Mouse (Mus musculus): ENCODE results near the gene Exoc2. TPM values are rescaled to one million over a fixed set of nuclear protein-coding genes. Genes with fewer than 3 reads are reported as not detected.

The Exoc2 gene
- total RNA-seq, 1 experiment from 2014 or later: 60.9 TPM

DNA sequence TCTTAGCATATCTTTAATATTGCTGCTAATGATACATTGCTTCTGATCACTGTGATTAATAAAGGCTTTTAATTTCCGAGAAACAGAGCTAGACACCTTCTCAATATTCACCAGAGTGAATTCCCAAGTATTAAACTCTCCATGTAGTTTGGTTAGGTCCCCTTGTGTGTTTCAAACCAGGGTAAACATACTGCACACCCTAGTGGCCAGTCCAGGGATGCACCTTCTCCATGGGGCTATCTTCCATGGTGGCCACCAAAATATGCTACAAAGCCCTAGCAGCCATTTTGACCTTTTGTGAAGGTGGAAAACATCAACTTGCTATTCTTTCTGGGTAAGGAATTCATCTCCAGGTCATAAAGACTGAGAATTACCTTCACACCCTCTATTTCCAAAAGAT, 7.8 kb upstream of the Exoc2 start:
- ATAC-seq (replicated peaks in 1 of 2; ENCODE audit: insufficient read depth in 1 of 2, low FRiP score in 2 of 2, low TSS enrichment in 1 of 2, low read depth in 1 of 2, poor library complexity in 2 of 2, severe bottlenecking in 2 of 2): peak; percentile 82 to 86

DNA sequence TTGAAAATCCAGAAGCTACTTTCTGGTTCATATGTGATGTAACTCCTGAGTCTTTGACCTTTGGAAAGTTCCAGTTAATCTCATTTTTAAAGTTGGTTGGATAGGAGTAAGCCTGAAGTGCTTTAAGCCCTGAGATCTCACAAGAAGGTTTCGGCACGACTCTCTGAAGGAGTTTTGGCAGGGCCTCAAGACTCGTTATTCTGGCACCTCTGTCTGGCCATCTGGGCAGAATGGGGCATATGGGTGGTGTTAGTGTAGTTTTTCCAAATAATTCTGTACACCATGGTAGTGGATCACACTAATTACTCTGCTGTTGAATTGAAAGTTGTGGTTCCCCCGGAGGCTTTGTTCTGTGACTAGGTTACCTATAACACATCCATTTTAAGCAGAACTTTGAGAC, 4.3 kb upstream of the Exoc2 start:
- no peak for ATAC-seq (replicated peaks in 1 of 2; ENCODE audit: insufficient read depth in 1 of 2, low FRiP score in 2 of 2, low TSS enrichment in 1 of 2, low read depth in 1 of 2, poor library complexity in 2 of 2, severe bottlenecking in 2 of 2)

DNA sequence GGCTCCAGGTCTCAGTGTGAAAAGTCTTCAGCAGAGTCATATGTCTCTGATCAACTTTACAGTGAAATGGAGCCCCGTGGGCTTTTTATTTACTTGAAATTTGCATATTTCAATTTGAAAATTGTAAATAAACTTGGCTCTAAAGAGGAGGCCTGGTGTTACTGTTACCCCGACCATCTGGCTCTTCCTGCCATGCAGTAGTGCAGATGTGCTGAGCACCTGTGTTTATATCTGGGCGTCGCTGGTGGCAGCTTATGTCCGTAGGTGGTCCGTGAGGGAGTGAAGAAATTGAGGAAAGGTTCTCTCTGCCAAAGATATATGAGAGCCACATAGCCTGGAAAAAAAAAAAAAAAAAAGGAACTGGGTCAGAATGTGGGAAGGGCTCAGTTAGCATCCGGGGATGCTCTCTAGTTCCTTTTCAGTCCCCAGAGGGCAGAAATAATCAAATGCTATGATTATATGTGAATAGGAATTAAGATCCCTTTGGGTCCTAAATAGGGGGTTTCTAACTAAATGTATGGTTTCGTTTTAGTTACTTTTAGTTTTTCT, 2.7 kb upstream of the Exoc2 start:
- ATAC-seq (replicated peaks in 1 of 2; ENCODE audit: insufficient read depth in 1 of 2, low FRiP score in 2 of 2, low TSS enrichment in 1 of 2, low read depth in 1 of 2, poor library complexity in 2 of 2, severe bottlenecking in 2 of 2): no peak

DNA sequence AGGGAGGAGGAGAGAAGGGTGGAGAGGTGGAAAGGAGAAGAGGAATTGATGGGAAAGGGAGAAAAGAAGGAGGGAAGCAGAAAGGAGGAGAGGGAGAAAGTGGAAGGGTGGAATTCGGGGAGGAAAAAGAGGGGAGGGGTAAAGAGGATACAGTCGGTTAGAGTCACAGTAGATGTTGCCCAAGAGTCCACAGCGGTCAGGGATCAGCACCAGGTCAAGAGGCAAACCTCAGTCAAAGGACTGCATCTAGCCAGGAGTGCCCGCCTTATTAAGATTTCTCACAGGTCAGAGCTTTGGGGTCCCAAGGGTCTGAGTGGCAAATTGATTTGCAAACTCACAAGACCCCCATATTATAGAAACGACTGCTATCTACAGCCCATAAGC, 346 bp upstream of the Exoc2 start:
- ATAC-seq (replicated peaks in 1 of 2; ENCODE audit: insufficient read depth in 1 of 2, low FRiP score in 2 of 2, low TSS enrichment in 1 of 2, low read depth in 1 of 2, poor library complexity in 2 of 2, severe bottlenecking in 2 of 2): no peak

DNA sequence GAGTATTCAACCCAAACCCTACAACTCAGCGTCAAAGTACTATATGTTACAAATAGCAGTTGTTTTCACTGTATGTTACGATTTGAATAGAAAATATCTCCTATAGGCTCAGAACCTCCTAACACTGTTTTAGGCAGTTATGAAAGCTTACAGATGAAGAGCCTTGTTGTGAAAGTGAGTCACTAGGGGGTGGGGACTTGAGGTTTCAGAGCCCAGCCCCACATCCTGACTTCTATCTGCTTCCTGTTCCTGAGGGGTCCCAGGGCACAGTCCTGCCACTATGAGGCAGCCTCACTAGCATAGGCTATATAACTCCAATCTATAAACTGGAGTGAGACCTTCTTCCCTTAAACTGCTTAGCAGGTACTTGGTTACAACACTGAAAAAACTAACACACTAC, 1.8 kb downstream of the Exoc2 start:
- peak; percentile 90 to 93 for ATAC-seq (replicated peaks in 1 of 2; ENCODE audit: insufficient read depth in 1 of 2, low FRiP score in 2 of 2, low TSS enrichment in 1 of 2, low read depth in 1 of 2, poor library complexity in 2 of 2, severe bottlenecking in 2 of 2)

DNA sequence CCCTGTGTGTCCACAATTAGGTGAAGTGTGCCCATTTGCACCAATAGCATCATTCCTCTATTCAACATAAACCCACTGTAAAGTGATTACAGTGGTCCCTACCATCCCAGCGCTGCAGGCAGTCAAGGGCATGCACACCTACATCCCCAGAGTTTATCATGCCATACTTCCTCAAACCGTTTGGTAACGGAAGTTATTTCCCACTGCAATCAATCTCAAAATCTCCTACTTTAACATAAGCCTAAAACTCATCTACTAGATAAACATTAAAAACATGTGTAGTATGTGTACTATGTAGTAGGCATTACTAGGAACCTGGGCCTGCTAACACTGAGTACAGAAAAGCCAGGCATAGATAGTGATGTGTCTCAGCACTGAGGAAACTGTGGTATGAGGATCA, 2.8 kb downstream of the Exoc2 start:
- ATAC-seq (replicated peaks in 1 of 2; ENCODE audit: insufficient read depth in 1 of 2, low FRiP score in 2 of 2, low TSS enrichment in 1 of 2, low read depth in 1 of 2, poor library complexity in 2 of 2, severe bottlenecking in 2 of 2): no peak

DNA sequence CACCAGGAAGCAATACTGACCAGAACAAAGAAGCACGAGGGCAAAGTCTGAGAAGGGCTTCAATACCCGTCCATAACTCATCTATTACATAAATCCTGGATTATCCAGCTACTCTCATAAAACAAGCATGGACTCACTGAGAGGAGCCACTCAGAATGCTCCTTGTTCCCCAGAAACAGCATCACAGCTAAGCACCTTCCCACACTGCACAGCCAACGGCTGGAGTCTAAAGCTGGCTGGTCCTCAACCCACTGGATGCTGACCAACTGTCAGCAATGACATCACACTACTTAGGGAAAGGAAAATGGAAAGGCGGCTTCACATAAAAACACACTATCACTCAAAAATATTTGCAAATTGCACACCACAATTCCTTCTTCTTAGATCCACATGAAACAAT, 5.6 kb downstream of the Exoc2 start:
- ATAC-seq (replicated peaks in 1 of 2; ENCODE audit: insufficient read depth in 1 of 2, low FRiP score in 2 of 2, low TSS enrichment in 1 of 2, low read depth in 1 of 2, poor library complexity in 2 of 2, severe bottlenecking in 2 of 2): no peak

DNA sequence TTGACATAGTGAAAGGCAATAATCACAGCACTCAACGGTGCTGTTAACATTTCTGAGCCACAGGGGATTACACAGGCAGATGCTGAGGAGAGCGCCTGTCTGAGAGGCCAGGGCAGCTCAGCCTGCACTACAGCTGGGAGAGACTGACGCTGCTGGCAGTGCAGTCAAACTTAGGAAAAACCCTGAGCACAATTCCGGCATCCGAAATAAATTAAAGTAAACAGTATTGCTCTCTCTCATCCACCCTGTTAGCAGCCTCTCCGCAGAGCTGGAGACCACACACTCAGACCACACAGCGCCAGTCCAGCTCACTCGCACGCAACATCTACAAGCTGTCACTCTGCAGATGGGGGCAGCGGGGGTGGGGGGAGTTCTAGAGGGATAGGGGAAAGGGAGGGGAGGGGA, 7.4 kb downstream of the Exoc2 start:
- ATAC-seq (replicated peaks in 1 of 2; ENCODE audit: insufficient read depth in 1 of 2, low FRiP score in 2 of 2, low TSS enrichment in 1 of 2, low read depth in 1 of 2, poor library complexity in 2 of 2, severe bottlenecking in 2 of 2): no peak

DNA sequence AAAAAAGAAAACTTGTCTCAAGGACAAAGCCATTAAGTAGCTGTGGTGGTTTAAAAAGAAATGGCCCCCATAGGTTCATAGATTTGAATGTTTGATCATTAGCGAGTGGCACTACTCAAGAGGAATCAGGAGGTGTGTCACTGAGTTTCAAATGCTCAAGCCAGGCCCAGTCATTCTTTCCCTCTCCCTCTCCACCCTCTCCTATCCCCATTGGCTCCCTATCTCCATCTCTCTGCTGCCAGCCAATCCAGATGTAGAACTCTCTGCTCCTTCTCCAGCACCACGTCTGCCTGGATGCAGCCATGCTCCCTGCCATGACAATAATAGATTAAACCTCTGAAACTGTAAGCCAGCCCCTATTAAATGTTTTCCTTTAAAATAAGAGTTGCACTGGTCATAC, 12.0 kb downstream of the Exoc2 start:
- no peak for ATAC-seq (replicated peaks in 1 of 2; ENCODE audit: insufficient read depth in 1 of 2, low FRiP score in 2 of 2, low TSS enrichment in 1 of 2, low read depth in 1 of 2, poor library complexity in 2 of 2, severe bottlenecking in 2 of 2)

DNA sequence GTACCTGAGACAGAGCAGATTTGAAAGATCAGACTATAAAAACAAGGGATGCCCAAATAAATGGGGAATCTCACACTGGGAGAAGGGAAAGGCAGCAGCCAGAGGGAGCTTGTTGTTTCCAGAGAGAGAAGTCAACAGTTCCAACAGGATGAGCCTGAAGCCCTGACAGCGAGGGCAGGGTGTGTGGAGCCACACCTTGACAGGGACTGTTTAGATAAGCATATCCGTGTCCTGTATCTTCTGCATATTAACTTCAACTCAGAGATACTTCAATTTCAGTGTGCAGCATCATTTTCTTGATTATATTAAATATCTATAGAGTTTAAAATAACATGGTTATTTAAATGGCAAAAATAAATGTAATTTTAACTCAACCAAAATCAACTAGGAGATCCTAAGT, 13.2 kb downstream of the Exoc2 start:
- no peak for ATAC-seq (replicated peaks in 1 of 2; ENCODE audit: insufficient read depth in 1 of 2, low FRiP score in 2 of 2, low TSS enrichment in 1 of 2, low read depth in 1 of 2, poor library complexity in 2 of 2, severe bottlenecking in 2 of 2)

DNA sequence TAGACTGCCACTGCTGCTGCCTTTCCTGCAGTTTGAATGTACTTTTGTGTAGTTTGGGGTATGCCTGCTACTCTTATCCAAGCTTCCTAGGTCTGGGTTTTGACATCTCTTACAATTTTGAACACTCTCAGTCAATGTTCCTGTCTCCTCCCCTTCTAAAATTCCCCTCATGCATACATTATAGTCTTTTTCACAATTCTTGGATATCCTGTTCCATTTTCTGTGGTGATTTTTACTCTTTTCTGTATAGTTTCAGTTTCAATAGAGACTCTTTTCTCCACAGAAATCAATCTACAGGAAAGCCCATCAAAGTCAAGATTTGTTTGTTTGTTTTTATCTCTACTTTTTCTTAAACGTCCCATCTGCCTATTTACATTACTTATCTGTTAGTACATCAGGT, 20.3 kb downstream of the Exoc2 start:
- no peak for ATAC-seq (replicated peaks in 1 of 2; ENCODE audit: insufficient read depth in 1 of 2, low FRiP score in 2 of 2, low TSS enrichment in 1 of 2, low read depth in 1 of 2, poor library complexity in 2 of 2, severe bottlenecking in 2 of 2)

DNA sequence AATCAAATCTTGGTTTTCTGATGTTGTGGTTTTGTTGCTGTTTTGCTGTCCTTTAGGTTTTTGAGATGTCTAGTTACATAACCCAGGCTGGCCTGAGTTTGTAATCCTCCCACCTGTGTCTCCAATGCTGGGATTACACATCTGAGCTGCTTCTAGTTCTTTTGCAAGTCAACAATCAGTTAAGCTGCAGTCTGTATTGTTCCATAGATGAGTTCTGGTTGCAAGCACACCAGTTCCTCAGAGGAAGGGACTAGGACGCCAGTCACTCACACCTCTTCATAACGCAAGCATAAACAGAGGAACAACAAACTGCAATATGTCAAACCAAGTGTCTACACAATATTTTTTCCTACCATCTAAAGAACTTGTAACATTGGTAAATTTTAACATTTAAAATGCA, 21.8 kb downstream of the Exoc2 start:
- no peak for ATAC-seq (replicated peaks in 1 of 2; ENCODE audit: insufficient read depth in 1 of 2, low FRiP score in 2 of 2, low TSS enrichment in 1 of 2, low read depth in 1 of 2, poor library complexity in 2 of 2, severe bottlenecking in 2 of 2)

DNA sequence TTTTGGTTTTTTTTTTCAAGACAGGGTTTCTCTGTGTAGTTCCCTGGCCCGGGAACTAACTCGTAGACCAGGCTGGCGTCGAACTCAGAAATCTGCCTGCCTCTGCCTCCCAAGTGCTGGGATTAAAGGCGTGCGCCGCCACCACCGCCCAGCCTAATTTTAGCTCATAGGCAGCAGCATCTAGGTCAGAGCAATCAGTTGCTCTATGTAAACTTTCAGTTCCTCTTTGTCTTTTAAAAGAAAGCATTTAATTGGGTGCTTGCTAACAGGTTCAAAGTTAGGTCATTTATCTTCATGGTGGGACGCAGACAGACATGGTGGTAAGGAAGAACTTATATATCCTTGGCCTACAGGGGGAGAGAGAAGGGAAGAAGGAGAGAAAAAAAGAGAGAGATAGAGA, 24.7 kb downstream of the Exoc2 start:
- no peak for ATAC-seq (replicated peaks in 1 of 2; ENCODE audit: insufficient read depth in 1 of 2, low FRiP score in 2 of 2, low TSS enrichment in 1 of 2, low read depth in 1 of 2, poor library complexity in 2 of 2, severe bottlenecking in 2 of 2)

DNA sequence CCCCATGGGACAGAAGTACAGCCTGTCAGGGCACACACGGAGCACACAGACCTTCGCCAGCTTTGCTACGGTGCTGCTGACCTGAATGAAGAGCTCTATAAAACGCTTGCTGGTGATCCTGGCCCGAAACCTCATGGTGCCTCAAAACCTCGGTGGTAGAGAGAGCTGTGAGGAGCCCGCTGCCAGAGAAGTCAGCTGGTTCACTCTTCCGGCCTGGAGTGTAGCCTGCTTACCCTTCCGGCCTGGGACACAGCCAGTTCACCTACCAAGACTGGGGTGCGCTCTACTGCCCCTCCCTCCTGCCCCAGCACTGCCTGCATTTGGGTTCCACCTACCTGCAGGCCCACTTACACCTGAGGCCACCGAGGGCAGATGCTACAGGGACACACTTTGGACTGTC, 26.4 kb downstream of the Exoc2 start, which contains the start of gene Hus1b:
Gene Hus1b (minus strand): TSS at position 220 of the 400 bp plus-strand sequence.
- no peak for ATAC-seq (replicated peaks in 1 of 2; ENCODE audit: insufficient read depth in 1 of 2, low FRiP score in 2 of 2, low TSS enrichment in 1 of 2, low read depth in 1 of 2, poor library complexity in 2 of 2, severe bottlenecking in 2 of 2)

DNA sequence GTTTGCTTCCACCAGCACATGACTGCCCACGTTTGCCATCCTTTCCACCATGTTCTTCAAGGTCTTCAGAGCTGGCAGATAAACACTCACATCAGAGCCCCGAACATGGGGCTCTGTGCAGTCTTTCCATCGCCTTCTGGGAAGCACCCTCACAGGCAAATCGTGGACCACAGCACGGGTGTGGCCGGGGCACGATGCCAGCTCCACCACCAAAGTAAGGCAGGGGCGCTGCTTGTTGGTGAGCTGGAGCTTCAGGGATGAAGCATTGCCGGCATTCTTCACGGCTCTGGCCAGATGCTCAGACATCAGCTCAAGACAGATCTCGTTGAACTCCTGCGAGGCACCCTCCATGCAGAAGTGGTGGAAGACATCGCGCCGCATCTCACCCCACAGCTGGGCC, 26.8 kb downstream of the Exoc2 start:
- ATAC-seq (replicated peaks in 1 of 2; ENCODE audit: insufficient read depth in 1 of 2, low FRiP score in 2 of 2, low TSS enrichment in 1 of 2, low read depth in 1 of 2, poor library complexity in 2 of 2, severe bottlenecking in 2 of 2): no peak

DNA sequence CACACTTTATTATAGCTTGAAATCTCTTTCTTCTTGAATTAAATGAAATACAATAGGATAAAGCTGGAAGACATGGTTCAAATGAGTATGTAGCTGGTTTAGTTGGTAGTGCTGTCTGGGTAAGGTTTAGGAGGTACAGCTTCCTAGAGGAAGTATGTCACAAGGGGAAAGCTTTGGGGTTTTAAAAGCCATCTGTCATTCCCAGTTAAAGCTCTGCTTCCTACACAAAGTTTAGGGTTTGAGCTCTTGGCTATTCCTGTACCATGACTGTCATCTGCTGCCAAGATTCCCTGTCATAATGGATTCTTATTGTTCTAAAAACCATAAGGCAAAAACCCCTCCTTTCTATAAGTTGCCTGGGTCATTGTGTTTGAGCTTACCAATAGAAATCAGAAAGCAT, 28.1 kb downstream of the Exoc2 start:
- no peak for ATAC-seq (replicated peaks in 1 of 2; ENCODE audit: insufficient read depth in 1 of 2, low FRiP score in 2 of 2, low TSS enrichment in 1 of 2, low read depth in 1 of 2, poor library complexity in 2 of 2, severe bottlenecking in 2 of 2)

DNA sequence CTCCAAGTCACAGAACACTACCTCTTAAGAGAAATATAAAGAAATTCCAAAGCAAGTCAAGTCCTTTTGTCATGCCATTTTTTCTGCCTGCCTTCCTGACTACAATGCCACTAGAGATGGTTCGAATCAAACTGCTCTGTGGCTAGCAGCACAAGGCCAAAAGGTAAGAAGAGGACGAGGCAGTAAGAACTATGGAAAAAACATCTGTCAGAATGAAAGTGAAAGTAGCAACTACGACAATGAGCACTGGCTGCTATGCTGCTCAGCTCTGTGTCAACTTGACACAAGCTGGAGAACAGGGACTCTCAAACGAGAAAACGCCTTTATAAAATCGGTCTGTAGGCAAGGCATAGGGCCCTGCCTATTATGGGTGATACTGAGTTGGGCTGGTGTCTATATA, 40.9 kb downstream of the Exoc2 start:
- ATAC-seq (replicated peaks in 1 of 2; ENCODE audit: insufficient read depth in 1 of 2, low FRiP score in 2 of 2, low TSS enrichment in 1 of 2, low read depth in 1 of 2, poor library complexity in 2 of 2, severe bottlenecking in 2 of 2): peak in 1 of 2 experiments; percentile 60; a peak in 2 of 4 replicates

DNA sequence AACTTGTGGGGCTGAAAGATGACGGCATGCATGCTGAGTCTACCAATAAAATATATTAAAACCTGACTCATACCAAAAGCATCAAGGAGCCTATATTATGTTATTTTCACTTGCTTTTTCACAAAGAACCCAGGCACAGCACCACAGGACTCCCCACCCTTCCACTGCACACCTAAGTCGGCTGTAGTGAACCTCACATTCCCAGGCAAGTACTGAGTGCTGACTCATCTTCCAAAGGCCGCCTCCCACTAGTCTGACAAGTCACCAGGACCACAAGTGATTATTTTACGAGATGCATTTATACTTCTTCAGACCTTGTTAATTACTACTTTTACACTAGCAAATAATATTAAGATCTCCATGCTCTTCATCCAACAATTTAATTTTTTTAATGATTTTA, 42.3 kb downstream of the Exoc2 start:
- no peak for ATAC-seq (replicated peaks in 1 of 2; ENCODE audit: insufficient read depth in 1 of 2, low FRiP score in 2 of 2, low TSS enrichment in 1 of 2, low read depth in 1 of 2, poor library complexity in 2 of 2, severe bottlenecking in 2 of 2)

DNA sequence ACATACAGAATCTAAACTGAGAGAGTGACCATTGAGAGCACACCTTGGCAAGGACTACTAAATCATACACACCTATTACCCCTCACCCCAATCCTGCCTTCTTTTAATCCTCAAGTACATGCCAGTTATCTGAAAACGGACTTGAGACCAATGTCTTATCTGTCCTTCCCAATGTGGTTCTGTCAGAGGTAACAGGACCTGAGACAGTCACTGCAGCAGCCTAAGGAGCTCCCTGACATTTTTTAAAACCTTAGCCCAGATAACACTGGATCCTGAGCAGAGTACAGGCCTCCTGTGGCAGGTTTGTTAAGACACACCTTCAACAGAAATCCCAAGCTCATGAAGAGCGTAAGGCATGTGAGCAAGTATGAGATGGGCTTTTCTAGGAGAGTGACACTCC, 44.8 kb downstream of the Exoc2 start:
- ATAC-seq (replicated peaks in 1 of 2; ENCODE audit: insufficient read depth in 1 of 2, low FRiP score in 2 of 2, low TSS enrichment in 1 of 2, low read depth in 1 of 2, poor library complexity in 2 of 2, severe bottlenecking in 2 of 2): no peak

DNA sequence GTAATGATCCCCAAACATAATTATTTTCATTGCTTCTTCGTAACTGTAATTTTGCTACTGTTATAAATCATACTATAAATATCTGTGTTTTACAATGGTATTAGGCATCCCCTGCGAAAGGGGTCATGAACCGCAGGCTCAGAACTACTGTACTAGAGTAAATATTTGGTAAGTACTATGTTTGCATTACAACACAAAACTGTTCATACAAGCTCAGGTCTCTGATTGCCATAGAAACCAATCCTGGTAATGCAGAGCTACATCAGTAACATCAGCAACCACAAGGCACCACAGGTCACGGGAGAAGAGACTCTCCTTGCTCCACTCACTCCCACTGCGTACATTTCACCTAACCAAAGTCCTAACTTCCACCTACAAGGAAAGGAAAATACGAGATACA, 49.6 kb downstream of the Exoc2 start:
- ATAC-seq (replicated peaks in 1 of 2; ENCODE audit: insufficient read depth in 1 of 2, low FRiP score in 2 of 2, low TSS enrichment in 1 of 2, low read depth in 1 of 2, poor library complexity in 2 of 2, severe bottlenecking in 2 of 2): no peak

Measured in hematopoietic stem cell, adult 5-6 weeks (primary cell).